Mouse (Mus musculus): Measurements from ENCODE around the gene Camp. TPM values are rescaled to one million over a fixed set of nuclear protein-coding genes. Genes with fewer than 3 reads are reported as not detected.

Camp gene
- total and polyA plus RNA-seq, 3 experiments, result 0.13 TPM; not detected in 2

Other genes with a start within 250 kb of the Camp start
- gene Fbxw24, start 223.6 kb downstream of the Camp start, total RNA-seq (2012; rRNA removed), result not detected in 2 replicates
- gene Fbxw24, start 223.6 kb downstream of the Camp start, polyA plus RNA-seq (2012; ENCODE audit: insufficient read depth in 1 of 2, insufficient read length in 2 of 2, low read depth in 1 of 2, low replicate concordance in 2 of 2, missing spikeins in 1 of 2), result not detected
- gene Fbxw25, start 185.0 kb downstream of the Camp start, total RNA-seq (2012; rRNA removed), result not detected in 2 replicates
- gene Fbxw25, start 185.0 kb downstream of the Camp start, polyA plus RNA-seq (2012; ENCODE audit: insufficient read depth in 1 of 2, insufficient read length in 2 of 2, low read depth in 1 of 2, low replicate concordance in 2 of 2, missing spikeins in 1 of 2), result not detected
- not detected in 2 replicates for gene Fbxw18, start 146.9 kb downstream of the Camp start, total RNA-seq (2012; rRNA removed)
- not detected for gene Fbxw18, start 146.9 kb downstream of the Camp start, polyA plus RNA-seq (2012; ENCODE audit: insufficient read depth in 1 of 2, insufficient read length in 2 of 2, low read depth in 1 of 2, low replicate concordance in 2 of 2, missing spikeins in 1 of 2)
- gene Fbxw26, start 103.5 kb downstream of the Camp start, total RNA-seq (2012; rRNA removed), result not detected in 2 replicates
- not detected for gene Fbxw26, start 103.5 kb downstream of the Camp start, polyA plus RNA-seq (2012; ENCODE audit: insufficient read depth in 1 of 2, insufficient read length in 2 of 2, low read depth in 1 of 2, low replicate concordance in 2 of 2, missing spikeins in 1 of 2)
- not detected in 2 replicates for gene Fbxw27, start 58.9 kb downstream of the Camp start, total RNA-seq (2012; rRNA removed)
- gene Fbxw27, start 58.9 kb downstream of the Camp start, polyA plus RNA-seq (2012; ENCODE audit: insufficient read depth in 1 of 2, insufficient read length in 2 of 2, low read depth in 1 of 2, low replicate concordance in 2 of 2, missing spikeins in 1 of 2), result not detected
- gene Spink8, start 37.3 kb downstream of the Camp start, total RNA-seq (2012; rRNA removed), result not detected in 2 replicates
- not detected for gene Spink8, start 37.3 kb downstream of the Camp start, polyA plus RNA-seq (2012; ENCODE audit: insufficient read depth in 1 of 2, insufficient read length in 2 of 2, low read depth in 1 of 2, low replicate concordance in 2 of 2, missing spikeins in 1 of 2)
- 75.9 and 98.2 TPM in 2 replicates for gene Nme6, start 16.9 kb downstream of the Camp start, total RNA-seq (2012; rRNA removed)
- gene Nme6, start 16.9 kb downstream of the Camp start, polyA plus RNA-seq (2012; ENCODE audit: insufficient read depth in 1 of 2, insufficient read length in 2 of 2, low read depth in 1 of 2, low replicate concordance in 2 of 2, missing spikeins in 1 of 2), result 10 to 100 TPM in 1 of 2 experiments, not detected in 1; 84.1 TPM
- gene Cdc25a, start 26.0 kb upstream of the Camp start, total RNA-seq (2012; rRNA removed), result 50.6 and 67.4 TPM in 2 replicates
- gene Cdc25a, start 26.0 kb upstream of the Camp start, polyA plus RNA-seq (2012; ENCODE audit: insufficient read depth in 1 of 2, insufficient read length in 2 of 2, low read depth in 1 of 2, low replicate concordance in 2 of 2, missing spikeins in 1 of 2), result 10 to 100 TPM; 67.2 to 79.4 TPM
- 14.5 and 20.7 TPM in 2 replicates for gene Map4, start 81.8 kb upstream of the Camp start, total RNA-seq (2012; rRNA removed)
- gene Map4, start 81.8 kb upstream of the Camp start, polyA plus RNA-seq (2012; ENCODE audit: insufficient read depth in 1 of 2, insufficient read length in 2 of 2, low read depth in 1 of 2, low replicate concordance in 2 of 2, missing spikeins in 1 of 2), result 10 to 100 TPM in 1 of 2 experiments, not detected in 1; 47.8 TPM

Data from MEL (cell line).